Mouse (Mus musculus) hematopoietic multipotent progenitor cell, adult 10-12 weeks (in vitro differentiated cells): ENCODE results near the gene Ism2. TPM values are rescaled to one million over a fixed set of nuclear protein-coding genes. Genes with fewer than 3 reads are reported as not detected.

Experiments used
- polyA plus RNA-seq: library from polyadenylated mRNA; stranded (reverse); fragments of >175 nt; gene quantifications from 2 replicates; pipeline ENCODE4 v1.2.3, GENCODE M21; 2012; ENCODE audit warnings: low replicate concordance

Gene Ism2
- not detected in 2 replicates for polyA plus RNA-seq

GRCm38 (mm10) chr12:87299657-87300440, at the start of gene Ism2:
Gene Ism2, minus strand, starts transcription at chr12:87299705.

DNA sequence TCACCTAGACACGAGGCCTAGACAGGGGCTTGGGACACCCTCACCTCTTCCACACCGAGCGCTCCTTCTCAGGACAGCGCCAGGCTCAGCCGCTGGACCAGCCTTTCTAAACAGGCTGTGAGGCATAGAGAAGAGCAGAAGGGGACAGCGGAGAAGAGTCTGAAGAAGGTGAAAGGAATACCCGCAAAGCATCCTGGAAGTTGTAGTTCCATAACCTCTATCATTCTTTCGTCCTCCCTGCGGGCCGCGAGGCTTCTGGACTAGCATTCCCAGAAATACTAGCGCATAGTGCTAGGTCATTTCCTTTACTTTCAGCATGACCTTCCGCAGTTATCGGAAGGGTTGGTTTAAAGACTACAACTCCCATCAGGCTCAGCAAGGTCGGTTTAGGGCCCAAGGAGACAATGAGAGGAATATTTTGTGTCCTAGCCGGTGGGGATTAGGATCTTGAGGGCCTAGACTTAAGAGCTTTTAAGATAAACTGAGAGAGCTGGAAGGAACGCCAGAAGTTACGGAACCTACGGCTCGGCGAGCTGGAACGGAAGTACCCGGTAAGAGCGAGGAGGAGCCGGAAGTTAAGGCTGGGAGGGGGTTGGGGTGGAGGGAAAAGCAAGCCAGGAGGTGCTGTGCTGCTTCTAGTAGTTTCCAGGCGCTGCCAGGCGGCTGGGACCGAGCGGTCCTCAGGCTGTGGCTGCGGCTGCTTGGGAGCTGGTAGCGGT, 33.2 kb downstream of the Ism2 start, which contains the start of the genes Vipas39 and Ahsa1:
Vipas39 (minus strand) TSS at position 149 of the 719 bp plus-strand sequence.
Ahsa1 (plus strand) TSS at position 372 of the 719 bp plus-strand sequence.

DNA sequence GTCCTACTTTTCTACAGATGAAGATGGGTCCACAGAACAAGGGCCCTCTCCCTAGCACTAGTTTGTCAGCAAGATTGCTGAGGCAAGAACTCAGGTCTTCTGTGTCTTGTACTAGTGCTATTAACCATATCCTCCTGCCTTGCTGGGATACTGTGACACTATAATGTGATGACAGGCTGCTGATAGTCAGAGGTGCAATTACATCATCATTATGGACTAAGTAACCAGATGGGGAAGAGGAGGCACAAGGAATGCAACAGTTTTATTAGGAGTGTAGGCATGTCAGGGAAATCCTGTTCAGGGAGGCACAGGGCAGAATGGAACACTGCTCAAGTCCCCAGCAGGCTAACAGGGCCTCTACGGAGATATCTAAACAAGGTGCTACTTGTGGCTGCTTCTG, 60.9 kb downstream of the Ism2 start, which contains the start of gene Noxred1:
Noxred1 (minus strand) TSS at position 101 of the 400 bp plus-strand sequence.

Other genes with a start within 250 kb of the Ism2 start
- 0.11 and 0.14 TPM in 2 replicates for gene Ngb, start 197.2 kb downstream of the Ism2 start, polyA plus RNA-seq
- gene Gstz1, start 152.5 kb downstream of the Ism2 start, polyA plus RNA-seq: 1.5 and 3.1 TPM in 2 replicates
- gene Pomt2, start 151.7 kb downstream of the Ism2 start, polyA plus RNA-seq: 2.8 and 3.5 TPM in 2 replicates
- gene Samd15, start 100.0 kb downstream of the Ism2 start, polyA plus RNA-seq: 0.34 and 0.55 TPM in 2 replicates
- 5.2 and 5.5 TPM in 2 replicates for gene Tmed8, start 99.3 kb downstream of the Ism2 start, polyA plus RNA-seq
- gene Noxred1, start 61.0 kb downstream of the Ism2 start, polyA plus RNA-seq: 0.21 and 0.91 TPM in 2 replicates
- 1.9 and 2.3 TPM in 2 replicates for gene Vipas39, start 33.4 kb downstream of the Ism2 start, polyA plus RNA-seq
- 58.4 and 60.1 TPM in 2 replicates for gene Ahsa1, start 33.2 kb downstream of the Ism2 start, polyA plus RNA-seq
- 41.0 and 54.3 TPM in 2 replicates for gene Sptlc2, start 88.7 kb upstream of the Ism2 start, polyA plus RNA-seq
- gene Slirp, start 144.2 kb upstream of the Ism2 start, polyA plus RNA-seq: 0.04 and 2.9 TPM in 2 replicates
- 26.5 and 27.7 TPM in 2 replicates for gene Alkbh1, start 144.3 kb upstream of the Ism2 start, polyA plus RNA-seq
- 5.6 and 24.6 TPM in 2 replicates for gene Snw1, start 172.6 kb upstream of the Ism2 start, polyA plus RNA-seq
- gene Gm5788, start 195.0 kb upstream of the Ism2 start, polyA plus RNA-seq: not detected in 2 replicates
- gene Gm8300, start 214.6 kb upstream of the Ism2 start, polyA plus RNA-seq: not detected in 2 replicates